Mouse (Mus musculus) MN1 (cell line): ENCODE data around the gene Cops6.

Source experiments
- DNase-seq: peaks from one replicate; pipeline ENCODE4 v3.0.0-alpha.2; 2016; ENCODE audit warnings: low spot score

The Cops6 gene

GRCm38 (mm10) chr5:138187661-138188306 is 26.9 kb downstream of the Cops6 start:
- DNase-seq, result peak; percentile 90

GRCm38 (mm10) chr5:138193771-138194727 is 33.2 kb downstream of the Cops6 start, which contains the start of gene Mblac1:
Gene Mblac1 (plus strand): TSS chr5:138194314.
- DNase-seq, result peak; percentile 90

- DNase-seq, result no peak
These were observed 34.0 kb downstream of the Cops6 start for GRCm38 (mm10) chr5:138194755-138195345.

- DNase-seq, result no peak
These were observed 34.6 kb downstream of the Cops6 start for GRCm38 (mm10) chr5:138195463-138195862.

GRCm38 (mm10) chr5:138199576-138199975 is 38.7 kb downstream of the Cops6 start:
- DNase-seq, result no peak

GRCm38 (mm10) chr5:138202086-138202485 is 41.2 kb downstream of the Cops6 start:
- no peak for DNase-seq

- DNase-seq, result no peak
These were observed 46.4 kb downstream of the Cops6 start for GRCm38 (mm10) chr5:138207253-138207652.

- DNase-seq, result no peak
These were observed 47.0 kb downstream of the Cops6 start for GRCm38 (mm10) chr5:138207873-138208272.
